Mouse (Mus musculus) subcutaneous adipose tissue, adult 2 months (tissue): ENCODE data around the gene Defb26. TPM values are rescaled to one million over a fixed set of nuclear protein-coding genes. Genes with fewer than 3 reads are reported as not detected.

Experiments
- polyA plus RNA-seq: library from polyadenylated mRNA; depleted of rRNA; stranded (reverse); fragments of >200 nt; gene quantifications from 2 replicates; pipeline ENCODE4 v1.2.3, GENCODE M21; 2012; ENCODE audit warnings: low replicate concordance; rRNA removed

The Defb26 gene
- 0.27 TPM in 1 of 2 replicates, not detected in the other for polyA plus RNA-seq

GRCm38 (mm10) chr2:152511592-152511991 is at the start of gene Defb26:
Defb26 (minus strand) TSS chr2:152511692.

GRCm38 (mm10) chr2:152539944-152540710 is 28.6 kb upstream of the Defb26 start, which contains the start of gene Defb29:
Defb29 (minus strand) TSS chr2:152540098.

GRCm38 (mm10) chr2:152517981-152518380 is 6.5 kb upstream of the Defb26 start, which contains the start of gene Defb28:
Defb28 (plus strand) TSS chr2:152518255.

GRCm38 (mm10) chr2:152490038-152490437 is 21.5 kb downstream of the Defb26 start, which contains the start of gene Defb22:
Defb22 (minus strand) TSS chr2:152490138.

GRCm38 (mm10) chr2:152476763-152477162 is 34.7 kb downstream of the Defb26 start, which contains the start of gene Defb20:
Defb20 (plus strand) TSS chr2:152477063.

GRCm38 (mm10) chr2:152464570-152465150 is 46.8 kb downstream of the Defb26 start, which contains the start of gene Defb23:
Defb23 (minus strand) TSS chr2:152464620.

Other genes starting within 250 kb of the Defb26 start
- gene Tbc1d20, start 217.9 kb downstream of the Defb26 start, polyA plus RNA-seq, result 103 and 134 TPM in 2 replicates
- gene Rbck1, start 179.0 kb downstream of the Defb26 start, polyA plus RNA-seq, result 203 and 297 TPM in 2 replicates
- gene Trib3, start 167.7 kb downstream of the Defb26 start, polyA plus RNA-seq, result 2.8 and 9.4 TPM in 2 replicates
- gene Nrsn2, start 135.1 kb downstream of the Defb26 start, polyA plus RNA-seq, result not detected in 2 replicates
- 2.9 and 26.5 TPM in 2 replicates for gene Sox12, start 113.6 kb downstream of the Defb26 start, polyA plus RNA-seq
- 2.1 and 12.6 TPM in 2 replicates for gene Zcchc3, start 96.7 kb downstream of the Defb26 start, polyA plus RNA-seq
- 0.32 TPM in 1 of 2 replicates, not detected in the other for gene 6820408C15Rik, start 96.1 kb downstream of the Defb26 start, polyA plus RNA-seq
- gene Defb23, start 47.1 kb downstream of the Defb26 start, polyA plus RNA-seq, result 0.23 TPM in 1 of 2 replicates, not detected in the other
- gene Defb20, start 34.6 kb downstream of the Defb26 start, polyA plus RNA-seq, result 1.2 and 3.0 TPM in 2 replicates
- gene Defb22, start 21.6 kb downstream of the Defb26 start, polyA plus RNA-seq, result 0.71 TPM in 1 of 2 replicates, not detected in the other
- 1.2 TPM in 1 of 2 replicates, not detected in the other for gene Defb28, start 6.6 kb upstream of the Defb26 start, polyA plus RNA-seq
- not detected in 2 replicates for gene Defb29, start 28.4 kb upstream of the Defb26 start, polyA plus RNA-seq
- gene Gm17416, start 57.6 kb upstream of the Defb26 start, polyA plus RNA-seq, result not detected in 2 replicates
- gene Defb21, start 61.1 kb upstream of the Defb26 start, polyA plus RNA-seq, result 0.46 TPM in 1 of 2 replicates, not detected in the other
- gene Defb19, start 68.6 kb upstream of the Defb26 start, polyA plus RNA-seq, result not detected in 2 replicates
- not detected in 2 replicates for gene Defb45, start 87.7 kb upstream of the Defb26 start, polyA plus RNA-seq
- gene Defb36, start 92.6 kb upstream of the Defb26 start, polyA plus RNA-seq, result not detected in 2 replicates
- gene Defb25, start 111.4 kb upstream of the Defb26 start, polyA plus RNA-seq, result 5.3 TPM in 1 of 2 replicates, not detected in the other
- gene Rem1, start 115.3 kb upstream of the Defb26 start, polyA plus RNA-seq, result 13.6 and 24.9 TPM in 2 replicates
- gene H13, start 157.8 kb upstream of the Defb26 start, polyA plus RNA-seq, result 138 and 143 TPM in 2 replicates
- 7.2 and 10.9 TPM in 2 replicates for gene Mcts2, start 175.3 kb upstream of the Defb26 start, polyA plus RNA-seq
- 163 and 303 TPM in 2 replicates for gene Id1, start 224.6 kb upstream of the Defb26 start, polyA plus RNA-seq
- gene Cox4i2, start 242.5 kb upstream of the Defb26 start, polyA plus RNA-seq, result 9.4 and 12.8 TPM in 2 replicates